Mouse (Mus musculus) E14TG2a.4 (cell line): ENCODE results near the gene Crb1.

ENCODE experiments used
- CTCF ChIP-seq: conservative IDR thresholded peaks from 2 replicates; pipeline ENCODE4 v1.5.1; 2014; ENCODE audit warnings: low read length
- NANOG ChIP-seq: IDR thresholded peaks from 2 replicates; pipeline ENCODE4 v1.6.1; 2014; ENCODE audit warnings: borderline replicate concordance, low read length, mixed read lengths

DNA sequence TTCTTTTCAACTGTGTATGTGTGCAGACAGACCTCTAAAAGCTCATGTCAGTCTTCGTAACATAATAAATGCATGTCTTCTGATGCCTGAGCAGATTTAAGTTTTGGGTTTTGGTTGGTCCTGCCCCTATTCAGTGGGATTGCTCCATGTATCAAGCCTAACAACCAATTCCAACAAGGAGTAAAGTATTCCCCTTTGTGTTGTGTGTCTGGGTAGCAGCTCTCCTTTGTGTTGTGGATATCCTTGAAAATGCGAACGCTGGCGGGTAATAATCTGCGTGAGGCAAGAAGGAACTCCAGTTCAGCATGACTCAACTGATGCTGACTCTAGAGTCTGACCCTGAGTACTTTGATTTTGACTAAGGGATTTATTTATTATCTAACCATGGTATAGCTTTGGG is 75.1 kb downstream of the Crb1 start:
- no peak for TF ChIP-seq CTCF
- no peak for TF ChIP-seq NANOG
